Mouse (Mus musculus): ENCODE data around the gene Arhgef28.
A peak's percentile ranks its signal among the peaks of the same experiment; 100 is the strongest.

The Arhgef28 gene

DNA sequence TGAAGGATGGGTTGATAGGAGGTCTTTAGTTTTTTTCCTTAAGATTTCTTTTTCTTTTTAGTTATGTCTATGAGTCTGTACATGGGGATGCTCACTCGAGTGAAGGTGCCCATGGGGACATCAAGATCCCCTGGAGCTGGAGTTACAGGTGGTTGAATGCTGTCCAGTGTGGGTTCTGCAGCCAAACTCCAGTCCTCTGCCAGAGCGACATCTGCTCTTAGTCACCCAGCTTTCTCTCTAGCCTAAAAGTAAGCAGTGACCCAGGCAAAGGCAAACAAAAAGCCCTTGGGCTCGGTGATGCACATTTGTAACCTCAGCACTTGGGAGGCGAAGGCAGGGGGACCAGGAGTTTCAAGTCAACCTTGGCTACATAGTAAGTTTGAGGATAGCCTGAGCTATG, 232.3 kb downstream of the Arhgef28 start:
- DNase-seq (ENCODE audit: low read depth, low spot score) = no peak

DNA sequence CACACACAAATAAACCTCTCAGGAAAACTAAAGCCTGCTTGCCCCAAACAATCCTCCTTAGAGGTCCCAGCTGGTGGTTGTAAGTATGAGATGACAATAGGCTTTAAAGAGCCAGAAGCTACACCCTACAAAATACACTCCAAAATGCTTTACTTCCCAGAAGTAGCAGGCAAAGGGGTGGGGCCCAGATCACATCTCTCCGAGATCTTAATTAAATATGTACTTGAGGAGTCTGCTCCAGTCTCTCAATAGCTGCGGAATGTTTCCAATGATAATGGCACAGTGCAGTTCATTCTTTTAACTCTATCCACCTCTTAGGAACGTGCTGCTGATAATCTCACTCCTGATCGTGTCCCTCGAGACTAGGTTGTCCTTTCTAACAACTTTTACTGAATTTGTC, 240.2 kb downstream of the Arhgef28 start:
- no peak for DNase-seq (ENCODE audit: low read depth, low spot score)

DNA sequence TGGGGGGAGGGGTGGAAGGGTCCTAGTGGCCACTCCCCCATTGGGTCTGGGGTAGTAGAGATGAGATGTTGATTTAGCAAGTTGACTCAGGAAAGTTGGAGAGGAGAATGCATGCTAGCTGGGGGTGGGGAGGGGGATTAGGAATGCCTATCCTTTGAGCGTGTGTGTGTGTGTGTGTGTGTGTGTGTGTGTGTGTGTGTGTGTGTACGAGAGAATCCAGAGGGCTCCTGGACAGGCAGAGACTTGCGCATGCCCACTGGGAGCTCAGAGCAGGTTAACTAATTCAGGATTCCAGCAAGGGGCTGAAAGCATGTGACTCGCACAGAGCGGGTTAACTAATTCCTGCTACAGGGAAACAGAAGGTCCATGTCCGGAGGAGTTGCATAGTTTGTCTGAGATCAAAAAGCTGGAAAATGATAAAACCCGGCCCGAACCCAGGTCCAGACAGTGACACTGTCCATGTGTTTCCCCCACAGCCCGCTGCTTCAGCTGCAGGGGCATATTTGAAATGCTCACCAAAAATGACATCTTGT, 241.3 kb downstream of the Arhgef28 start:
- DNase-seq (ENCODE audit: low read depth, low spot score) = no peak

DNA sequence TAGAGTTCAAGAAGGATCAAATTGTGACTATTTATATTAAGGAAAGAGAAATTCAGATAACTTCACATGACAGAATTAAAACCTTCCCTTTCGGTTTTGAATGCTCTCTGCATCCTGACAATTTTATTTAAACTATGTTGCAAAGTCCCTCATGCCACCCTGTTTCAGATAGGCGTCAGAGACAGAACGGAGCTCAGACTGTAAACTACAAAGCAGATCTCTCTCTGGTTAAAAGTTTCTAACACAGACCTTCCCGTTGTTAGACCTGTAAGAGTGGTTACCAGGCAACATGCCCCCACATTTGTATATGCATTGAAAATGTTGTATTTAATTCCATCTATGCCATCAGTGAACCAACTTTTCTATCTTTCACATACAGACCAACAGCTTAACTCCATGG, 246.1 kb downstream of the Arhgef28 start:
- no peak for DNase-seq (ENCODE audit: low read depth, low spot score)

DNA sequence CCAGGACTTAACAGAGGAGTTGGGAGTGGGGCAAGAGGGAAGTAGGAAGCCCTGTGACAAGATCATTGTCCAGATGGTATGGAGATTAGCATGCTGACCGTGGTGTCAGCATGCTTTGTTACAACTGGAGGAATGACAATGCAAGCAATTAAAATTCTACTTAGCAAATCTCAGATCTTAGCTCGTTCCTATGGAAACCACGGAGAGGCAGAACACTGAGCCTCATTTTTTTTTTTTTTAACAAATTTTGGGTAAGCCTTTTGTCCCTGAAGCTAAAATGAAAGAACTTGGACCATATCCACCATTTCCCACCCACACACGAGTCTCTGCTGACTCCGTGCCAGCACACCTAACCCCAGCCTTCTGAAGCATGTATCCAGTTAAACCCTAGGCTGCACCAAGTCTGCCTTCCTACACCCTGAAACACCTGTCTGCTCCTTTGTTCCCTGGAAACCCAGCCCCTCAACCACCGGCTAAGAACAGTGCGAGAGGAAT, 246.8 kb downstream of the Arhgef28 start:
- DNase-seq (ENCODE audit: low read depth, low spot score) = no peak

DNA sequence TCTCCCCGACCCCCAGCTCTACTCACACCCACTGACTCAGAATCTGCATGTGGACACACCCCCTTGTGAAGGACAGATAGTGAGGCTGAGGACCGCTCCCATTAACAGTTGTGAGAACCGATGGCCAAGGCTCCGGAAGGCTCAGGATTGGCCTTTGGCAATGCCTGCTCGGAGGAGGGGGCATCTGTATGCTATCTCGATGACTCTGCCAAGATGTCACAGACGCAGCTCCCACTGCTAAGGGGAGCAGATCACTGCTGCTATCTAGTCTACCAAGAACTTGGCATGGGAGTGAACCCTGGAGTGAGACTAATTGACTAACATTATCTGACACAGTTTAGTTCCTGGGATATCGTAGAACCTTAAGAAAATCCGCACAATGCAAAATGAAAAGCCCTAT, 250.5 kb downstream of the Arhgef28 start:
- no peak for DNase-seq (ENCODE audit: low read depth, low spot score)

DNA sequence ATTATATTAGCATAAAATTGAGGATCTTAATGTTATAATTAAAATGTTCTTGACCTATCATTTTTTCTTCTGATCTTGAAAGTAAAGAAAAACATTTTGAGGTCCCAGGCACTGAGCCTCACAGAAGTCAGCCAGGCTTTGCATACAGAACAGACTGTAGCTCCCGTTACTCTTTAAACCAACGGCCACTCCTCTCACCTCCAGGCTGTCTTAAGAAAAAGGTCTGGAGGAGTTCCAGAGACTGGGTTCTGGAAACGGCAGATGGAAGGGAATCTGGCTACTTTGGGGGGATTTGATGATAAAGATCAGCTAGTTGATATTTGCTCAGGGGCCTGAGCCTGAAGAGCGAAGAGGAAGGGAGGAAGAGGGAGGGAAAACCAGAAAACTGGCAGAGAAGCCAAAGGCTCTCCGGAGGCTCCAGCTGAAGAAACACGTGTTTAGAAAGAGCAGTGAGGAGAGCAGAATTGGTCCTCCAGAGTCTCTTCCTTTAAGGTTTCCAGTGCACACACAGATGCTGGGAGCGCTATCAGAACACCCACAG, 251.2 kb downstream of the Arhgef28 start:
- DNase-seq (ENCODE audit: low read depth, low spot score) = no peak

DNA sequence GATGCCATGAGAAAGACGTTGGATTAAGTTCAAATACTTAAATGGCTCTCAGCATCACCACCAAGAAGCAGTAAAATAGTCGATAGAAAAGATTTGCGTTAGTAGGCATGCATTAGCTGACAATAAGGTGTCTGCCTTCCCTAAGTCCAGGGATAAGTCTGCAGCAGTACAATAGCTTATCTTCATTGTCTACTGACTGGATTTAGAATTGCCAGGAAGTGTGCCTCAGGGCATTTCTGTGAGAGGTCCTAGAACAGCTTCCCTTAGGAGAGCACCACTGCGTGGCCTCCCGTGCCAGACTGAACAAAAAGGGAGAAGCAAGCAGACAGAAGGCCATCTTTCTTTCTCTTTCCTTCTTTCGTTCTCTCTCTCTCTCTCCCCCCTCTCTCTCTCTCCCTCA, 252.2 kb downstream of the Arhgef28 start:
- no peak for DNase-seq (ENCODE audit: low read depth, low spot score)

DNA sequence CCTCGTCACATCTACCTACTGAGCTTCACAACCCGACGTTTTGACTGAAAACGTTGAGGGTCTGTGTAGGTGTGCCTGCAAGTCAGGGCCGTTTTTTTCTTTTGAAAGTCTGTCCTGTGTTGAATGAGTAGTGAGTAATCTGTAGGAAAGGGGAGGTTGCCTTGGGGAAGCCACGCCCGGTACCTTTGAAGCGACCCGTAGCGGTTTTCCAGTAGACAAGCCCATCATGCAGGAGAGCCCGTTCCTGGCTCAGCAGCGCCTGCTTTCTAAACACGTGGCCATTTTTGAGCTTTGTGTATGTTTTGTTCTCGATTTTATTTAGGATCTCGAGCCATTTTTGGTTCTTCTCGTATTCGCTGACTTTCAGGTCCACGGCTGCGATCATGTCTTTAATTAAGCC, 252.7 kb downstream of the Arhgef28 start:
- DNase-seq (ENCODE audit: low read depth, low spot score) = no peak

DNA sequence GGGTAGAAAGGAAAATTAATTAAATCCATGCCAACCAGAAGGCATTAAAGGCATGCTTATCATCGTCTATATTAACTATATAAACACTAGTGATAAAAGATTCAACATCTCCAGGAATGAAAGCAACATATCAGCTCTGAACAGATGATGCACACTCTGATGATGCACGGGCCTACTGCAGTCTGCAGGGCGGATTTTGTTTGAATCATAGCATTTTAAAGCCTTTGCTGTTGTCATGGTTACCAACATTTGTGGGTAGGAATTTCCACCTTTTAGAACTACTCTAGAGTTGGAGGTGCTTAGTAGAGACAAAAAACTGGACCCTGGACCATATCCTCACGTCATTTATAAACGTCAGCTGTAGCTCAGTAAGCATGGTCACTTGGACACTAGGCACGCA, 257.4 kb downstream of the Arhgef28 start:
- no peak for DNase-seq (ENCODE audit: low read depth, low spot score)

DNA sequence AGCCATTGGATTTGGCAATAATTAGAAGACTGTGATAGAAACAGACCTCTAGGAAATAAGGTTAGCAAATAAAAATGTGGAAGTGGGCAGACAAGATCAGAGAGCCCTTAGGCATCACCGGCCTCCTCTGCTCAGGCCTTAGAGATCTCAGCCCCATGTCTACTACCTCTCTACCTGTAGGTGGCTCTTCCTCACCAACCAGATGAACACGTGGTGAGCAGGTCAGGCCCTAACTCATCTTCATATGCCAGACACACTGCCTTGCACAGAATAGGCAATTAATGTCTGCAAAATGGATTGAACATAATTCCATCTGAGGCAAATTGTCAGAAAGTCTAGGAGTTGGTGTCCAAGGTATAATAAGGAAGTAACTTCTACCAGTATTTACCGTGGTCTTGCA, 258.6 kb downstream of the Arhgef28 start:
- no peak for DNase-seq (ENCODE audit: low read depth, low spot score)

DNA sequence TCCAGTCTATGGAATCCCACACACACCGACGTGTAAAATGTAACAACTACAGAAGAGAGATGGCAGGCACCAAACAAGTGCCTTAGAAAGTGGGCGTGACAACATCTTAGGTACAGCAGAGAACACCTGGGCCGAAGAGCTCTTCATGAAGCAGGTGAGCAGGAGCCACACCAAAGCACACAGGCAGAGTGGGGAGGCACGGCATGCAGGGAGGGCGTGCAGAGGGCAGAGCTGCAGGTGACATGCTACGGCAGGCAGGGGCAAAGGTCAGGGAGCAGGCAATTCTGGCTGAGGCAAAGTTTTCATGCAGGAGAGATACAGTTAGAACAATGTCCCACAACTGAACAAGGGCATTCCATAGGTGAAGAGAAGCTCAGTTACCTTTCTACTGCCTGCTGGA, 259.8 kb downstream of the Arhgef28 start:
- DNase-seq (ENCODE audit: low read depth, low spot score) = no peak

DNA sequence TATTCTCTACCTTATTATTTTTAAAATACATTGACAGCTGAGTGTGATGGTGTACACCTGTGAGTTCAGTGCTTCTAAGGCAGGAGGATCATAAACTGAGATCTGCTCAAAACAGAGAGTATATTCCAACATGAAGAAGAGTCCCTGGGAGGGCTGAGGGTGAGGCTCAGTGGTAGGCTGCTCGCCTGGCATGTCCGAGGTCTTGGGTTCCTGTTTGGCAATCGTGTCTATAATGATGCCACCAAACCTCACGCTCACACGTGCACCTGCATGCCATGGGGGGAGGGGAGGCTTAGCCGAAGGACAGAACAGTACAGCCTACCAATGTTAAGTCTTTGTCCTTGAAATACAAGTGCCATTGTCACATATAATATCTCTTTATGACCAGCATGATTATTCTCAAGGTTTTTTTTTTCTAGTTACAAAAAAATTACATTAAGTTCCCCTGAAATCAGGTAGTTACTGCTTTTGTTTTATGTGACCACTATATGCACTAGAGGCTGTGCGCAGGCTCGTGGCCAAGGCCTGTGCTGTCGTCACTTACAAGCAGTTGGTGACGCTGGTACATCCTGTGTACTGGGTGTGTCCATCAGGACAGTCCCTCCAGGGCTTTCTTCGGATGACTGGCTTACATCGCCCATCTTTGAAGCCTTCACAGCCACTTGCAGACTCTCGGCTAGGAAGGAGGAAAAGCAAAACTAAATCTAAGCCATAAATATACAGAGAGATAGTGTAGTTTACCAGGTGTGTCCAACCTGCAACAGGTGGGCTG, 264.1 kb downstream of the Arhgef28 start:
- no peak for DNase-seq (ENCODE audit: low read depth, low spot score)

DNA sequence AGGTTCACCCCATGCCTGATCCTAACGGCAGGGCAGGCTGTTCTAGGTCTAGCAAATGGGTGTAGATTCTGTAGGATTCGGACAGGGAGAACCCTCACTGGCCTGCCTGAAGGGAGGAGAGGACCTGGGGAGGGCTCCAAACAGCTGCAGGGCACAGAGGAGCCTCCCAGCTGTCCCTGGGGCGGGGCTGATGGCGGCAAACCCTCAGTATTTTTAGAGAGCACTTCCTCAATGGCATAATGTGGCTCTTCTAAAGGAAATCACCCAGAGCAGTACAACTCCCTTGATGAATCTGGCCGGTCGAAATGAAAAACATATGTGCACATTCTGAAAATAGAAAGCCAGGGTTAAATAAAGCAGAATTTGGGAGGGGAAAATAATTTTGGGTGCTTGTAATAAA, 265.1 kb downstream of the Arhgef28 start:
- no peak for DNase-seq (ENCODE audit: low read depth, low spot score)

DNA sequence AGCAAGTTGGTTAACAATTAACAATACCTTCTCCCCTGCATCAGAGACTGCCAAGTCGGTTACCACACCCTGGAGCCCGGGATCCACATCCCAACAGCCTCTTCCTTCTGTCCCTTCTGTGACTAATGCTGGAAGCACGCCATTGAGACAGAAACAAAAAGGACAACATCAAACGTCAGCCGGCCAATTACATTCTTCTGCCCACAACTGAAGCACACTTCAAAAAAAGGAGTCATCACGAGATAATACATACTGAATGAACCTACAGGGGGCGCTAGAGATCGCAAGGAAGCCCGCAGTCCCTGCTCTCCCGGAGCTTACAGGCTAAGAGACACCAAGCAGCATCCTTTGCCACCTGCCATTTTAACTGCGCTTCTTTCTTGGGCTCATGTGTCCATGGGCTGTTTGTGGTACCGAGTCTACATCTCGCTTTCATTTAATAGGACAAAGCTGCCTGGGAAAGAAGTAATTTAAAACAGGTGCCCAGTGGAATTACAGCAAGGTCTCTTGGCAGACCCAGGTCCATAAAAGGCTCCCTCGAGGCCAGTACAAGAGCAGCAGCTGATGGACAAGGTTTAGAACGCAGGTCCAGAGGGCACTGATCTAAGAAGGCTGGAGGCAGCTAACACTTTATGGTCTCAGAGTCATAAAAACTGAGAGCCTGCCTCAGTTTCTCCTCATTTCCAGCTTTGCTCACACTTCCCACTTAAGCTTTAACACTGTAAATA, 266.6 kb downstream of the Arhgef28 start:
- peak; percentile 76 for DNase-seq (ENCODE audit: low read depth, low spot score)

DNA sequence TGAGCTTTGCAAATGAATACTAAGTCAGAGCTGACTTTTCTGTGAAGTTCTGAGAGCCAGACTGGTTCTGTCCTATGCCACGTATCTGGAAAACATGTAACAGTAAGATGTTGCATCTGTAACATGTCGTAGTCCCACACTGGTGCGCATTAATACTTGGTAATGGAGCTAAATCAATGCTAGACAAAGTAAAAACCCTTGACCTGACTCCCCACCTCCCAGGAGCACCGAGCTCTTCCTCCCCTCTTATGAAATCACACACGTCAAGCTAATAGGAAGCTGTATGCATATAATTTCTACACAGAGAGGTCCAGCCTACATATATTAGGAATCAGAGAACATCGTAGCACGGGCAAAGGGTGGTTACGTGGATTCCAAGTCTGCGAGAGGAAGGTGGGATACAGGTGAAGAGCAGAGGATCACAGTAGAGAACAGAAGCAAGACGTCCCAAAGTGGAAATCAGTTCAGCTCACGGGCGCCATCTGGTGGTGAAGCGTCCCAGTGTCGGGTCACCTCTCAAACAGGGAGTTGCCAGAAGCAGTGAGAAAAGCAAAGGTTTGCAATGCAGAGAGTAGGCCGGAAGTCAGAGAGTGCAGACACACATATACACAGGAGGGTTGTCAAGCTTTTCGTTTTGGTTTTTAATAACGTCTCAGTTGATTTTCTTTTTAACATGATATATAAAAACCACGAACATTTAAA, 267.5 kb downstream of the Arhgef28 start:
- DNase-seq (ENCODE audit: low read depth, low spot score) = peak; percentile 92

DNA sequence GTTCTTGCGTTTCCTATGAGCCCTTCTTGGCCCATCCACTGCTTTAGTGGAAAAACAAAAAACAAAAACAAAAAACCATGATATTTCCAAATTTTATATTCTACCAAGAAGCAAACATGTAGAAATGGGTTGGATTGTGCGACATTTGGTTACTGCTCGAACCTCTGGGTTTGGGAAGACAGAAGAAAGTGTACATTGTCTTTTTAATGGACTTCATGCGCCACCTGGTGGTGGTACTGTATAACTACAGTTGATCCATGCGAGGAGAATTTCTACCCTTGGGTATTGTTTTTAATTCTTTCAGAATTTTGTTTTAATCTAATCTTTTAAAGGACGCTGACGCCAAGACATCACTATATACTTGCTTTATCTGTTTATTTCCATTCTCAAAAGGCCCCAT, 268.3 kb downstream of the Arhgef28 start:
- peak; percentile 68 for DNase-seq (ENCODE audit: low read depth, low spot score)

DNA sequence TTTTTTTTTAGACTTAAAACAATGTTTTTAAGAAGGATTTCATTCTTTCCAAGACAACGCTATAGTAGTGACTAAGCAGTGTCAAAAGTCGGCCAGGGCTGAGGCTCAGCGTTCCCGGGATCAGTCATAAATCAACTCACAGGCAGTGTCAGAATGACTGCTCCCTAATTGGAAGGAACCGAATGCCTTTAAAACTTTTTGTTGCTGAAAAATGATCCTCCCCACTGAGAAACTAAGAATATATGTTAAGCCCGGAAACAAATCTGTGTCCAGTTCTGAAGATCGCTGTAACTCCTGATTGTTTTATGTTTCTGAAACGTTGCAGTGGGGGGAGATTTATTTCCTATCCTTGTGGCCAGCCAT, 278.1 kb downstream of the Arhgef28 start:
- peak; percentile 74 for DNase-seq (ENCODE audit: low read depth, low spot score)

DNA sequence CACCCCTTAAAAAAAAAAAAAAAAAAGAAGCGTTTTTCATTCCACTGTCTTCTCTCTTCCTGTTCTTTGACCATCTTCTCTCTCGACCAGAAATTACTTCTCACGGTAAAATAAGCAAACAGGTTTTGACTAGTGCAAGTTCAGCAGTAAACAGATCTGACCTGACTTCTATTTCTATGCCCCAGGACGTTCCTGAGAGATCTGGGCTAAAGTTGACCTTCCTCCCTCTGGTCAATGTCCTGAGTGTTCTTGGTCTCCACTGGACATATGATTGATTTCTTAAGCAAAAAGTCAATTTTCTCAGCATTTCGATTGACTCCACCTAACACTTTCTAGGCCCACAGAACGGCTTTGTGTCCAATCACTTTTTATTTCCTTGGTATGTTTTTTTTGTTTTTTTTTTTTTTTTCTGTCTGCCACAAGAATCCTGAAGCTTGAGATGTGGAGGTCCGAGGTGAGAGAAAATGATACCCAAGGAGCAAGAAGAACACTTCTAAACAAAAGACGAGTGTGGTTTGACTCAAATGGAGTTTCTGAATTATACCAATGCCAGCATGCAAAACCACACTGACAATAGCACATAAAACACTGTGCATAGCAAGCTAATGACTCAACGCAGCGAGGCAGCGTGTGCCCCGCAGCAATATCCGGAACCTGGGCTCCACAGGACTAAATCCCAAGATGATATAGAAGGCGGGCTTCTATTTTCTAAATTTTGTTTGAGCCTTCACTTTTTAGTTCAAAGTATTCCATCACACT, 278.7 kb downstream of the Arhgef28 start:
- DNase-seq (ENCODE audit: low read depth, low spot score) = no peak

DNA sequence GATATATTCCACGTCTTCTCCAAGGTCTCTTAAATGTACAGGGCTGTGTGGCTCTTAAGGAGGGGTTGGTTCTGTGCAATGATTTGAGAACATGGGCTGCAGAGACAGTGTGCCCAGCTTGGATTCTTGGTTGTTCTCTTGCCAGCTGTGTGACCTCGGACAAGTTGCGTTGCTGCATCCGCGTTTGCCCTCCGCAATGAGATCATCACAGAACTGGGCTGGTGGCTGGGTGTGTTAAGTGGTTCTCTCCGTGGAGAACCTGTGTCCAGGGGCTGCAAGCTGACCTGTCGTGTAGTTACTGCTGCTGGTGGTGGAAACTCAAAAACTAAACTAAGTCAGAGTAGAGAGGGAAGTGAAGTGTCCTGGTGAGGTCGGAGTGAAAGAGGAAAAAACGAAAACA, 279.9 kb downstream of the Arhgef28 start:
- no peak for DNase-seq (ENCODE audit: low read depth, low spot score)

DNA sequence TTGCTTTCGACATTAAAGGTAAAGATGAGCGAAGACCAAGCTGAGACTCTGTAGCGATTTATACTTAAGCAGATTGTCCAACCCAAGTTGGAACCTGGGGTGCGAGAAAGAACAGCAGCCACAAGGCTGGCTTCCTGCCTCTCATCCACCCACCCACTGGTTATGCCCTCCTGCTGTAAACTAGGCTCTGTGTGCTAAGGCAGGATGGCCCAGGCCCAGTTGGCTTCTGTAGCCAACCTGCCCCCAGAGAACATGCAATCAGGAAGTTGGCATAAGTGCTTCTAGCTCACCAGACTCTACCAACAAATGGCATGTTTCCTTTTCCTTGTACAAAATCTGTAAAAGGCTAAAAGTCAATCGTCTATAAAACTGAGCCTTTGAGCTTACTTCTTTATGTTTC, 283.2 kb downstream of the Arhgef28 start:
- no peak for DNase-seq (ENCODE audit: low read depth, low spot score)
